Mouse (Mus musculus) lung, embryonic 15.5 days (tissue): ENCODE measurements around the gene Dvl1. TPM values are rescaled to one million over a fixed set of nuclear protein-coding genes. Genes with fewer than 3 reads are reported as not detected.
A peak's percentile ranks its signal among the peaks of the same experiment; 100 is the strongest.

ENCODE experiments used
- ATAC-seq: fragments of 200-750 bp; cut with Nextera tagmentation; 2 replicates; pipeline ENCODE4 v1.8.0; 2017; ENCODE audit warnings: moderate number of reproducible peaks, borderline replicate concordance; ENCODE audit not compliant: low FRiP score, low TSS enrichment; ENCODE audit errors: extremely low read depth
- H3K27ac ChIP-seq: fragments of 300-500 bp; sonication (generic); 2 replicates; pipeline ENCODE4 v1.5.1; 2015; ENCODE audit warnings: moderate library complexity, mild to moderate bottlenecking, inconsistent platforms
- H3K27me3 ChIP-seq: fragments of 300-500 bp; sonication (generic); 2 replicates; pipeline ENCODE4 v1.6.1; 2015; ENCODE audit warnings: inconsistent platforms
- H3K36me3 ChIP-seq: fragments of 300-500 bp; sonication (generic); 2 replicates; pipeline ENCODE4 v1.6.1; 2015; ENCODE audit warnings: inconsistent platforms
- H3K4me1 ChIP-seq: fragments of 300-500 bp; sonication (generic); 2 replicates; pipeline ENCODE4 v1.6.1; 2015; ENCODE audit warnings: inconsistent platforms
- H3K4me2 ChIP-seq: fragments of 300-500 bp; sonication (generic); 2 replicates; pipeline ENCODE4 v1.6.1; 2015; ENCODE audit warnings: inconsistent platforms, mild to moderate bottlenecking, moderate library complexity
- H3K4me3 ChIP-seq: fragments of 300-500 bp; sonication (generic); 2 replicates; pipeline ENCODE4 v1.5.1; 2015; ENCODE audit warnings: mild to moderate bottlenecking, inconsistent platforms
- H3K9ac ChIP-seq: fragments of 300-500 bp; sonication (generic); 2 replicates; pipeline ENCODE4 v1.6.1; 2015; ENCODE audit warnings: inconsistent platforms
- H3K9me3 ChIP-seq: fragments of 300-500 bp; sonication (generic); 2 replicates; pipeline ENCODE4 v1.6.1; 2016; ENCODE audit warnings: inconsistent platforms
- WGBS: fragments of 180-500 bp; shearing (Covaris S2); methylation state at CpG from one replicate; pipeline ENCODE4 v1.1.7; 2015; 5-methylcytosine and 5-hydroxymethylcytosine counted together
- polyA plus RNA-seq: library from polyadenylated mRNA; unstranded; fragments of >200 nt; fragmentation: Nextera tagmentation; extraction: Ambion mirVana; gene quantifications from 2 replicates; pipeline ENCODE4 v1.2.1, GENCODE M21; 2015

The Dvl1 gene
- polyA plus RNA-seq, 1 experiment from 2014 or later, result 14.0 TPM

GRCm38 (mm10) chr4:155856071-155856470 lies 8.9 kb downstream of the Dvl1 start:
- no peak overlapping the region for H3K4me3 ChIP-seq
- no peak for ATAC-seq
- no peak overlapping the region for H3K9ac ChIP-seq
- no peaks in the 10 kb centered on the region for H3K9me3 ChIP-seq
- no peak overlapping the region for H3K4me2 ChIP-seq
- H3K4me1 ChIP-seq, result no peaks in the 10 kb centered on the region
- H3K27ac ChIP-seq, result no peak overlapping the region
- H3K36me3 ChIP-seq, result peaks cover 40% of the 10 kb centered on the region
- 87% methylated on average over 12 of the region's 12 CpGs for WGBS
- no peaks in the 10 kb centered on the region for H3K27me3 ChIP-seq

GRCm38 (mm10) chr4:155856881-155857280 lies 9.7 kb downstream of the Dvl1 start:
- Histone ChIP-seq H3K4me1 (no peaks in the 10 kb centered on the region), H3K27ac (no peak overlapping the region), H3K36me3 (peaks cover 40% of the 10 kb centered on the region), H3K9ac (no peak overlapping the region), H3K4me2 (no peak overlapping the region), H3K9me3 (no peaks in the 10 kb centered on the region), H3K27me3 (no peaks in the 10 kb centered on the region), H3K4me3 (no peak overlapping the region)
- no peak for ATAC-seq
- WGBS, result 63% methylated on average over 3 of the region's 3 CpGs

- H3K4me3 ChIP-seq, result no peak overlapping the region
- 13% methylated on average over 13 of the region's 13 CpGs for WGBS
- no peak overlapping the region for H3K4me2 ChIP-seq
- H3K36me3 ChIP-seq, result peaks cover 38% of the 10 kb centered on the region
- H3K27me3 ChIP-seq, result no peaks in the 10 kb centered on the region
- H3K4me1 ChIP-seq, result no peaks in the 10 kb centered on the region
- no peak for ATAC-seq
- no peak overlapping the region for H3K9ac ChIP-seq
- H3K9me3 ChIP-seq, result no peaks in the 10 kb centered on the region
- no peak overlapping the region for H3K27ac ChIP-seq
Observed at GRCm38 (mm10) chr4:155859318-155859717, 12.1 kb downstream of the Dvl1 start.

DNA sequence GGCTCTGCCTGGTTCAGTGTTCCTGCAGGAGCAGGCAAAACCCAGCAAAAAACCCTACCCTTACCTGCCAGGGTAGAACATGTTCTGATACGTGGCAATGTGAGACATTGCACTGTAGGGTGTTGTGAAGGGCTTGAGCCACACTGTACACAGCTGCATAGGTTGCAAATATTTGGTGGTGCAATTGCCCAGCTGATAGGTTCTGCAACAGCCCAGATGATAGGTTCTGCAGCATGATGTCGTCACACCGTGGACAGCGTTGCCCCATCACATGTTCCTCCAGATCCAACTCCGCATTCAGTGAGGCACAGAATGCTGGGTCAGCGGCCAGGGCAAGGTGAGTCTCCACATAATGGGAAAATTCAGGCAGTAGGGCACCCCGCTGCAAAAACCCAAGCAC lies 14.6 kb downstream of the Dvl1 start:
- no peaks in the 10 kb centered on the region for H3K9me3 ChIP-seq
- H3K9ac ChIP-seq, result no peak overlapping the region
- no peak overlapping the region for H3K27ac ChIP-seq
- peaks cover 34% of the 10 kb centered on the region for H3K36me3 ChIP-seq
- no peak overlapping the region for H3K4me2 ChIP-seq
- no peaks in the 10 kb centered on the region for H3K27me3 ChIP-seq
- ATAC-seq, result no peak
- no peaks in the 10 kb centered on the region for H3K4me1 ChIP-seq
- WGBS, result 87% methylated on average over 7 of the region's 7 CpGs
- no peak overlapping the region for H3K4me3 ChIP-seq

DNA sequence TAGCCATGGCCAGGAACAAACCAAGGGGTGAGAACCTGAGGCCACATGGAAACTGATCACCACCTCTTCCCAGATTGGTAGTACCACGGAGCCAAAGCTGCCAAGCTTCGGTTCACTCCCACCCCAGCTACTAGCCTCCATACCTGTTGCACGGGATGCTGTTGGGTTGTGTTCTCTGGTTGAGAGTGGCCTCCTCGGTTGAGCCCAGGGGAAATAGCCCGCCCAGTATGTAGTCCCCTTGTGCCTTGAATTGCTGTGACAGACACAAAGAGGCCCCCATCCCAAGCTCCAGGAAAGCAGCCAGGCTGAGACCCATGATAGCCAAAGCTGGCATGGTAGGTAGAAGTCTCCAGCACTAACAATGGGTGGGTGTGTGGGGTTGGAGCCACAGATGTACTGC lies 15.8 kb downstream of the Dvl1 start, which contains the start of gene Tas1r3:
Tas1r3 (minus strand) TSS at position 362 of the 400 bp plus-strand sequence.
- no peaks in the 10 kb centered on the region for H3K27me3 ChIP-seq
- 75% methylated on average over 5 of the region's 5 CpGs for WGBS
- no peak for ATAC-seq
- peaks cover 33% of the 10 kb centered on the region for H3K36me3 ChIP-seq
- H3K4me1 ChIP-seq, result peaks cover under 1% of the 10 kb centered on the region; the same call in 1 of the 2 replicates
- no peak within 1 kb of the TSS for H3K4me2 ChIP-seq
- no peak within 1 kb of the TSS for H3K4me3 ChIP-seq
- H3K9me3 ChIP-seq, result no peaks in the 10 kb centered on the region
- no peak within 1 kb of the TSS for H3K27ac ChIP-seq
- no peak within 1 kb of the TSS for H3K9ac ChIP-seq

DNA sequence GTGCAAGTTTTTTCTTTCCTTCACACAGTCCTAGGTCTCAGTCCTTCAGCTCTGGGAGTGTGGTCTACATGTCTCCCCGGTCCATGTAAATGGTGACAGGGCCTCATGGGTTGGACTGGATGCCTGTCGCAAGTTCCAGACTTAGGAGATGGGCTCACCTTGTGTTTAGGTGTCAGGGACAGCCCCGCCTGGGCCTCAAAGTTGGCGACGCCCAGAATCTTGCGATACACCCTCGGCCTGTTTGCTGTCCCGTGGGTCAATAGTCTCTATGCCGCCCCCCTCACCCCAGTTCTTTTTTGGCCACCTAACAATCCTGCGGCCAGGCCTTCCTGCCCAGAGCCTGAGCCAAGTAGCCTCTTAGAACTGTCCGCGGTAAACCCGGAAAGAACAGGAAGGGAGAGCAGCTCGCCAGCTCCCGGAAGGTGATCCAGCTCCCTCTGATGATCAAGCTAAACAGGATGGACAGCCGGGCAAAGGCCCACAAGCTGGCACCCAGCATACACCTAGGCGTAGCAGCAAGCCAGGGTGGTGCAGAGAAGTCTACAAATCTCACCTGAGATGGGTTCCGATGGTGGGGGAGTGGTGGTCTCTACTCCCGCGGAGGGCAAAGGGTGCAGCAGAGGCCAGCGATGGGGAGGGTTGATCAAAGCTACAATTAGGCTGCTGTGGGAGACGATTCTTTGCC lies 21.6 kb downstream of the Dvl1 start:
- ATAC-seq, result peak; percentile 44
- 0 out of 2 replicates have a peak overlapping the region, but pooled peaks have one; percentile 24 for H3K27ac ChIP-seq
- H3K9ac ChIP-seq, result peak overlapping the region; percentile 69
- H3K4me2 ChIP-seq, result peak overlapping the region; percentile 86
- 8% methylated on average over 22 of the region's 22 CpGs for WGBS
- no peaks in the 10 kb centered on the region for H3K9me3 ChIP-seq
- H3K4me1 ChIP-seq, result peaks cover 26% of the 10 kb centered on the region
- H3K27me3 ChIP-seq, result no peaks in the 10 kb centered on the region
- peaks cover 32% of the 10 kb centered on the region for H3K36me3 ChIP-seq
- H3K4me3 ChIP-seq, result peak overlapping the region; percentile 68

DNA sequence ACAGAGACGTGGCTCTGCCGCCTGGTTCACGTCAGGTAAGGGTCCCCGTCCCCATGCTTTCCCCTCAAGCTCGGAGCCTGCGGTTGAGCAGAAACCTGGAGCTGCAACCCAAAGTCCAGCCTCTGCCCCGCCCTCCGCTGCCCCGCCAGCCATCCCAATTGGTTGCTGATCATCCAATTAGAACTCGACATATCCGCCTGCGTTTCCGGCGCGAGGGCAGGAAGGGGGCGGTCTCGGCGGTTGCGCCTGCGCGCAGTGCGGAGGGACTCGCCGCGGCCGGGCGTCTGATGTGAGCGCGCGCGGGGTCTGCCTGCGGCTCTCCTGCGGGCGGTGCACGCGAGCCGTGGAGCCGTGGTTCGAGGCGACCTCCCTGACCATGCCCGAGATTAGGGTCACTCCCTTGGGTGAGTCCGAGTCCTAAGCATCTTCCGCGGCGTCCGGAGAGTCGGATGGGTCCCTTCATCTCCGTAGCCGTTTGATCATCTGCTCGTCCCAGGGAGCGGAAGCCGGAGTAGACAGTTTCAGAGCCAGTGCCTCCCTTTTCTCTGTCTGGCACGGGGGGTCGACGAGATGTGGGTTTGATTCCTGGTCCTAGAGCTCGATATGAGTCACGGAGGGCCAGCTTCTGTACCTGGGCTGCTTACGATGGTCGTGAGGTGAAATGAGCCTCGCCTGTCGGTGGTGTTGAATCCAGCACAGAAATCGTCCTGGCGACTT lies 22.3 kb downstream of the Dvl1 start, which contains the start of the genes Cptp and Ints11:
Cptp (minus strand) TSS at position 124 of the 717 bp plus-strand sequence.
Ints11 (plus strand) TSS at position 230 of the 717 bp plus-strand sequence.
- WGBS, result under 1% methylated on average over 63 of the region's 63 CpGs
- Histone ChIP-seq H3K4me3 (peak within 1 kb of the TSS; percentile 68), H3K27me3 (no peaks in the 10 kb centered on the region), H3K4me1 (peaks cover 26% of the 10 kb centered on the region), H3K36me3 (peaks cover 39% of the 10 kb centered on the region), H3K4me2 (peak within 1 kb of the TSS; percentile 86), H3K9me3 (no peaks in the 10 kb centered on the region), H3K27ac (peak within 1 kb of the TSS; percentile 29), H3K9ac (peak within 1 kb of the TSS; percentile 90)
- peak; percentile 96 for ATAC-seq

DNA sequence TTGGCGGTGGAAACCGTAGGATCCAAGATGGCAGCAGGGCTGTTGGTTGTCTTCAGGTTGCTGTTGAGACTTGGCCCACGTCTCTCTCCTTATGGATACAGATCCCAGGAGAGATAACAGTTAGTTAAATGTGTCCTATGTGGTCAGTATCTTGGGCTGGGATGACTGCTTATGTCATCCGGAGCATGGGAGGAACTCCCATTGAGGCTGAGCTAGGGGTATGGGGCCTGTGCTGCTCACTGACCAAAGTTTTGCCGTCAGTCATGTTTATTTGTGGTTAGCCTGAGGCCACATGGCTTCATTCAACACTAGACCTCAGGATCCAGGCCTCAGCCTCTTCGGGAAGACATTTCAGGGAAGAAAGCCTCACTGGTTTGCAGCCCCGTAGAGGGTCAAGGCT lies 24.2 kb downstream of the Dvl1 start:
- H3K27ac ChIP-seq, result no peak overlapping the region
- H3K4me3 ChIP-seq, result no peak overlapping the region
- no peak for ATAC-seq
- 82% methylated on average over 7 of the region's 7 CpGs for WGBS
- peaks cover 39% of the 10 kb centered on the region for H3K36me3 ChIP-seq
- no peak overlapping the region for H3K9ac ChIP-seq
- no peak overlapping the region for H3K4me2 ChIP-seq
- H3K9me3 ChIP-seq, result no peaks in the 10 kb centered on the region
- H3K27me3 ChIP-seq, result no peaks in the 10 kb centered on the region
- H3K4me1 ChIP-seq, result peaks cover 26% of the 10 kb centered on the region

GRCm38 (mm10) chr4:155883587-155883986 lies 36.4 kb downstream of the Dvl1 start:
- Histone ChIP-seq H3K4me2 (no peak overlapping the region), H3K4me1 (no peaks in the 10 kb centered on the region), H3K9ac (no peak overlapping the region), H3K4me3 (no peak overlapping the region), H3K27me3 (no peaks in the 10 kb centered on the region), H3K27ac (peak overlapping the region; percentile 69), H3K36me3 (peaks cover 50% of the 10 kb centered on the region), H3K9me3 (no peaks in the 10 kb centered on the region)
- no peak for ATAC-seq
- 65% methylated on average over 3 of the region's 3 CpGs for WGBS

- Histone ChIP-seq H3K4me3 (no peak overlapping the region), H3K4me1 (peaks cover 13% of the 10 kb centered on the region), H3K9ac (no peak overlapping the region), H3K9me3 (no peaks in the 10 kb centered on the region), H3K36me3 (peaks cover 54% of the 10 kb centered on the region), H3K4me2 (no peak overlapping the region), H3K27ac (no peak overlapping the region), H3K27me3 (no peaks in the 10 kb centered on the region)
- ATAC-seq, result no peak
- 89% methylated on average over 5 of the region's 5 CpGs for WGBS
Observed at GRCm38 (mm10) chr4:155886330-155886729, 39.1 kb downstream of the Dvl1 start.

DNA sequence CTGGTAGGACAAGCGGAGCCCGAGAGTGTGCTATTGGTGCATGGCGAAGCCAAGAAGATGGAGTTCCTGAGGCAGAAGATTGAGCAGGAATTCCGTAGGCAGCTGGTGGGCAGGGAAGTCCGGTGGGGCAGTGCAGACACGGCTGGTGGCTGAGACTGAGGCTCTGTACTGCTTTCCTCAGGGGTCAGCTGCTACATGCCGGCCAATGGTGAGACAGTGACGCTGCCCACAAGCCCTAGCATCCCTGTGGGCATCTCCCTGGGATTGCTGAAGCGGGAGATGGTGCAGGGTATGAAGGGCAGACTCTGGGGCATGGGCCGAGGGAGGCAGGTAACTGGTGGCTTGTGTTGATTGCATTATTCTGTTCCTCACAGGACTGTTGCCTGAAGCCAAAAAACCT lies 40.5 kb downstream of the Dvl1 start:
- no peaks in the 10 kb centered on the region for H3K9me3 ChIP-seq
- WGBS, result 87% methylated on average over 10 of the region's 10 CpGs
- H3K4me3 ChIP-seq, result no peak overlapping the region
- no peak overlapping the region for H3K4me2 ChIP-seq
- H3K27ac ChIP-seq, result no peak overlapping the region
- peaks cover 15% of the 10 kb centered on the region for H3K4me1 ChIP-seq
- ATAC-seq, result no peak
- H3K27me3 ChIP-seq, result no peaks in the 10 kb centered on the region
- H3K36me3 ChIP-seq, result peaks cover 53% of the 10 kb centered on the region
- H3K9ac ChIP-seq, result no peak overlapping the region

- peaks cover 49% of the 10 kb centered on the region for H3K36me3 ChIP-seq
- H3K4me1 ChIP-seq, result peaks cover 19% of the 10 kb centered on the region
- WGBS, result 91% methylated on average over 9 of the region's 9 CpGs
- H3K27ac ChIP-seq, result no peak overlapping the region
- H3K9me3 ChIP-seq, result no peaks in the 10 kb centered on the region
- H3K4me3 ChIP-seq, result no peak overlapping the region
- ATAC-seq, result no peak
- H3K27me3 ChIP-seq, result no peaks in the 10 kb centered on the region
- no peak overlapping the region for H3K9ac ChIP-seq
- H3K4me2 ChIP-seq, result no peak overlapping the region
Observed at GRCm38 (mm10) chr4:155888181-155888580, 41.0 kb downstream of the Dvl1 start.
